Mouse (Mus musculus) hindbrain, embryonic 14.5 days (tissue): ENCODE measurements at regions not wholly inside any gene's neighbourhood (a gene's known extent, or its start where the extent isn't known, plus 50 kb on each side); places are given as distances from the start of the nearest gene placed in this dataset.

Experiments
- ATAC-seq: fragments of 200-750 bp; cut with Nextera tagmentation; 2 replicates; pipeline ENCODE4 v1.8.0; 2017; ENCODE audit warnings: moderate number of reproducible peaks, mild to moderate bottlenecking, moderate TSS enrichment, moderate library complexity; ENCODE audit not compliant: low FRiP score
- DNase-seq: peaks from one replicate; pipeline ENCODE4 v3.0.0-alpha.2; 2015; ENCODE audit warnings: low spot score
- H3K27ac ChIP-seq: fragments of 300-500 bp; sonication (generic); 2 replicates; pipeline ENCODE4 v1.5.1; 2014; ENCODE audit warnings: mild to moderate bottlenecking, moderate library complexity
- H3K27me3 ChIP-seq: fragments of 300-500 bp; sonication (generic); 2 replicates; pipeline ENCODE4 v1.6.1; 2014; ENCODE audit warnings: mild to moderate bottlenecking, low read length, mixed read lengths; ENCODE audit not compliant: control insufficient read depth, insufficient read depth
- H3K36me3 ChIP-seq: fragments of 300-500 bp; sonication (generic); replicated peaks from 2 replicates; pipeline ENCODE4 v1.6.1; 2014; ENCODE audit not compliant: control insufficient read depth, insufficient read depth
- H3K4me1 ChIP-seq: fragments of 300-500 bp; sonication (generic); replicated peaks from 2 replicates; pipeline ENCODE4 v1.6.1; 2014; ENCODE audit warnings: antibody characterized with exemption, low read length, mixed read lengths; ENCODE audit not compliant: control insufficient read depth, insufficient read depth
- H3K4me2 ChIP-seq: fragments of 300-500 bp; sonication (generic); replicated peaks from 2 replicates; pipeline ENCODE4 v1.6.1; 2014; ENCODE audit warnings: mild to moderate bottlenecking, moderate library complexity
- H3K4me3 ChIP-seq: fragments of 300-500 bp; sonication (generic); replicated peaks from 2 replicates; pipeline ENCODE4 v1.5.1; 2014; ENCODE audit warnings: mild to moderate bottlenecking, low read length
- H3K9ac ChIP-seq: fragments of 300-500 bp; sonication (generic); 2 replicates; pipeline ENCODE4 v1.6.1; 2014
- H3K9me3 ChIP-seq: fragments of 300-500 bp; sonication (generic); 2 replicates; pipeline ENCODE4 v1.6.1; 2016; ENCODE audit warnings: low read length; ENCODE audit not compliant: control insufficient read depth
- WGBS: fragments of 180-500 bp; shearing (Covaris S2); extraction: QIAGEN DNeasy Blood & Tissue Kit; methylation state at CpG from one replicate; pipeline ENCODE4 v1.1.7; 2014; 5-methylcytosine and 5-hydroxymethylcytosine counted together

GRCm38 (mm10) chr16:25042669-25043440 is 243.8 kb upstream of the Tprg start:
- no peaks in the 10 kb centered on the region for H3K4me1 ChIP-seq
- no peaks in the 10 kb centered on the region for H3K27me3 ChIP-seq
- no peak overlapping the region for H3K9ac ChIP-seq
- H3K4me2 ChIP-seq: no peak overlapping the region
- 65% methylated on average over 8 of the region's 8 CpGs for WGBS
- no peak for ATAC-seq
- no peak overlapping the region for H3K27ac ChIP-seq
- H3K36me3 ChIP-seq: no peaks in the 10 kb centered on the region
- DNase-seq: no peak
- no peaks in the 10 kb centered on the region for H3K9me3 ChIP-seq
- H3K4me3 ChIP-seq: no peak overlapping the region

GRCm38 (mm10) chr16:25044637-25045036 is 242.0 kb upstream of the Tprg start:
- Histone ChIP-seq H3K4me1 (no peaks in the 10 kb centered on the region), H3K27ac (no peak overlapping the region), H3K9me3 (no peaks in the 10 kb centered on the region), H3K4me2 (no peak overlapping the region), H3K27me3 (no peaks in the 10 kb centered on the region), H3K9ac (no peak overlapping the region), H3K4me3 (no peak overlapping the region), H3K36me3 (no peaks in the 10 kb centered on the region)
- 81% methylated on average over 3 of the region's 3 CpGs for WGBS
- DNase-seq: no peak
- ATAC-seq: no peak

GRCm38 (mm10) chr16:25047726-25048125 is 238.9 kb upstream of the Tprg start:
- Histone ChIP-seq H3K4me2 (no peak overlapping the region), H3K4me1 (no peaks in the 10 kb centered on the region), H3K27ac (no peak overlapping the region), H3K36me3 (no peaks in the 10 kb centered on the region), H3K27me3 (no peaks in the 10 kb centered on the region), H3K4me3 (no peak overlapping the region), H3K9me3 (no peaks in the 10 kb centered on the region), H3K9ac (no peak overlapping the region)
- no peak for DNase-seq
- 93% methylated on average over 2 of the region's 2 CpGs for WGBS
- ATAC-seq: no peak

- H3K4me1 ChIP-seq: no peaks in the 10 kb centered on the region
- H3K9me3 ChIP-seq: no peaks in the 10 kb centered on the region
- no peak overlapping the region for H3K9ac ChIP-seq
- ATAC-seq: no peak
- H3K4me2 ChIP-seq: no peak overlapping the region
- H3K36me3 ChIP-seq: no peaks in the 10 kb centered on the region
- H3K27ac ChIP-seq: no peak overlapping the region
- H3K4me3 ChIP-seq: no peak overlapping the region
- H3K27me3 ChIP-seq: no peaks in the 10 kb centered on the region
- no peak for DNase-seq
- WGBS: 56% methylated on average over 7 of the region's 7 CpGs
These were observed 236.6 kb upstream of the Tprg start for GRCm38 (mm10) chr16:25049928-25050510.

- Histone ChIP-seq H3K27me3 (no peaks in the 10 kb centered on the region), H3K9ac (no peak overlapping the region), H3K9me3 (no peaks in the 10 kb centered on the region), H3K4me3 (no peak overlapping the region), H3K36me3 (no peaks in the 10 kb centered on the region), H3K4me2 (no peak overlapping the region), H3K4me1 (no peaks in the 10 kb centered on the region), H3K27ac (no peak overlapping the region)
- 85% methylated on average over 5 of the region's 5 CpGs for WGBS
- DNase-seq: no peak
- ATAC-seq: no peak
These were observed 235.6 kb upstream of the Tprg start for GRCm38 (mm10) chr16:25051044-25051443.

GRCm38 (mm10) chr16:25052428-25052827 is 234.2 kb upstream of the Tprg start:
- Histone ChIP-seq H3K4me1 (no peaks in the 10 kb centered on the region), H3K36me3 (no peaks in the 10 kb centered on the region), H3K27me3 (no peaks in the 10 kb centered on the region; the same call in 1 of the 2 replicates), H3K9ac (no peak overlapping the region), H3K4me3 (no peak overlapping the region), H3K9me3 (no peaks in the 10 kb centered on the region), H3K27ac (no peak overlapping the region), H3K4me2 (no peak overlapping the region)
- 74% methylated on average over 5 of the region's 5 CpGs for WGBS
- no peak for ATAC-seq
- DNase-seq: no peak

GRCm38 (mm10) chr16:25052917-25053343 is 233.7 kb upstream of the Tprg start:
- H3K4me2 ChIP-seq: no peak overlapping the region
- ATAC-seq (no peak), DNase-seq (no peak)
- no peaks in the 10 kb centered on the region for H3K9me3 ChIP-seq
- no peak overlapping the region for H3K27ac ChIP-seq
- no peak overlapping the region for H3K9ac ChIP-seq
- no peaks in the 10 kb centered on the region for H3K36me3 ChIP-seq
- H3K27me3 ChIP-seq: peaks cover 5% of the 10 kb centered on the region; the same call in 1 of the 2 replicates
- H3K4me3 ChIP-seq: no peak overlapping the region
- H3K4me1 ChIP-seq: peaks cover 2% of the 10 kb centered on the region; the same call in 1 of the 2 replicates
- WGBS: 77% methylated on average over 5 of the region's 5 CpGs

- 90% methylated on average over 2 of the region's 2 CpGs for WGBS
These were observed 232.3 kb upstream of the Tprg start for GRCm38 (mm10) chr16:25054304-25054703.

GRCm38 (mm10) chr16:25055376-25055775 is 231.2 kb upstream of the Tprg start:
- peaks cover 6% of the 10 kb centered on the region; the same call in 1 of the 2 replicates for H3K27me3 ChIP-seq
- no peak for ATAC-seq
- H3K4me1 ChIP-seq: peaks cover 11% of the 10 kb centered on the region
- H3K9ac ChIP-seq: no peak overlapping the region
- no peak for DNase-seq
- no peak overlapping the region for H3K27ac ChIP-seq
- H3K4me2 ChIP-seq: no peak overlapping the region
- no peaks in the 10 kb centered on the region for H3K36me3 ChIP-seq
- 75% methylated on average over 9 of the region's 9 CpGs for WGBS
- H3K9me3 ChIP-seq: no peaks in the 10 kb centered on the region
- H3K4me3 ChIP-seq: no peak overlapping the region

More at GRCm38 (mm10) chr16:25054304-25054703, 232.3 kb upstream of the Tprg start:
- Histone ChIP-seq H3K36me3 (no peaks in the 10 kb centered on the region), H3K4me1 (peaks cover 7% of the 10 kb centered on the region; the same call in 1 of the 2 replicates), H3K4me3 (no peak overlapping the region), H3K4me2 (no peak overlapping the region), H3K27me3 (peaks cover 6% of the 10 kb centered on the region; the same call in 1 of the 2 replicates), H3K9me3 (no peaks in the 10 kb centered on the region), H3K27ac (no peak overlapping the region), H3K9ac (no peak overlapping the region)
- ATAC-seq: no peak
- no peak for DNase-seq
